Mouse (Mus musculus) myocyte (in vitro differentiated cells): ENCODE measurements at regions not wholly inside any gene's neighbourhood (a gene's known extent, or its start where the extent isn't known, plus 50 kb on each side); places are given as distances from the start of the nearest gene placed in this dataset.

Experiments
- H3K27me3 ChIP-seq: one replicate; pipeline ENCODE4 v1.6.1; 2011; ENCODE audit not compliant: control insufficient read depth, insufficient read depth, insufficient read length
- H3K36me3 ChIP-seq: one replicate; pipeline ENCODE4 v1.6.1; 2011; ENCODE audit not compliant: control insufficient read depth, insufficient read depth
- H3K4me2 ChIP-seq: one replicate; pipeline ENCODE4 v1.6.1; 2011; ENCODE audit warnings: low read depth, control low read depth
- H3K4me3 ChIP-seq: one replicate; pipeline ENCODE4 v1.5.1; 2011; ENCODE audit warnings: mild to moderate bottlenecking, control low read depth, moderate library complexity
- H3K79me2 ChIP-seq: one replicate; pipeline ENCODE4 v1.6.1; 2011; ENCODE audit not compliant: control insufficient read depth, insufficient read depth
- H3ac ChIP-seq: one replicate; pipeline ENCODE4 v1.6.1; 2011; ENCODE audit not compliant: control insufficient read depth, insufficient read length
- CEBPB ChIP-seq: IDR thresholded peaks from 2 replicates; pipeline ENCODE4 v1.6.1; 2011; ENCODE audit warnings: mild to moderate bottlenecking, moderate library complexity; ENCODE audit not compliant: poor library complexity, insufficient read depth, severe bottlenecking
- E2F4 ChIP-seq: IDR thresholded peaks from one replicate; pipeline ENCODE4 v1.6.1; 2011; ENCODE audit warnings: mild to moderate bottlenecking, control low read depth, moderate library complexity; ENCODE audit not compliant: insufficient read depth
- MAX ChIP-seq: IDR thresholded peaks from one replicate; pipeline ENCODE4 v1.6.1; 2011; ENCODE audit warnings: low read depth, mild to moderate bottlenecking, control low read depth
- MYOD1 ChIP-seq, 3 experiments: IDR thresholded peaks; one replicate each; pipeline ENCODE4 v1.6.1; 2011; ENCODE audit warnings: control low read depth in 2 of 3, low read depth in 2 of 3, mild to moderate bottlenecking in 2 of 3, moderate library complexity in 1 of 3; ENCODE audit not compliant: insufficient read length in 2 of 3, control insufficient read depth in 1 of 3
- MYOG ChIP-seq, 3 experiments: IDR thresholded peaks; one replicate each; pipeline ENCODE4 v1.6.1; 2011; ENCODE audit warnings: control low read depth in 2 of 3, low read depth in 2 of 3, mild to moderate bottlenecking in 2 of 3; ENCODE audit not compliant: insufficient read length in 2 of 3, control insufficient read depth in 1 of 3, insufficient read depth in 1 of 3
- POLR2A ChIP-seq: IDR thresholded peaks from one replicate; pipeline ENCODE4 v1.6.1; 2011; ENCODE audit warnings: low read depth, mild to moderate bottlenecking, control low read depth, moderate library complexity; ENCODE audit not compliant: insufficient read length
- POLR2AphosphoS2 ChIP-seq: IDR thresholded peaks from one replicate; pipeline ENCODE4 v1.6.1; 2011; ENCODE audit warnings: low read depth, control low read depth; ENCODE audit not compliant: insufficient read length
- REST ChIP-seq: IDR thresholded peaks from one replicate; pipeline ENCODE4 v1.6.1; 2011; ENCODE audit warnings: mild to moderate bottlenecking, control low read depth, moderate library complexity; ENCODE audit not compliant: insufficient read depth, insufficient read length
- SRF ChIP-seq: IDR thresholded peaks from one replicate; pipeline ENCODE4 v1.6.1; 2011; ENCODE audit warnings: low read depth; ENCODE audit not compliant: control insufficient read depth, insufficient read length
- TCF12 ChIP-seq: IDR thresholded peaks from one replicate; pipeline ENCODE4 v1.6.1; 2011; ENCODE audit warnings: mild to moderate bottlenecking, control low read depth; ENCODE audit not compliant: poor library complexity, insufficient read depth, severe bottlenecking
- TCF3 ChIP-seq: IDR thresholded peaks from one replicate; pipeline ENCODE4 v1.6.1; 2011; ENCODE audit warnings: low read depth, control low read depth; ENCODE audit not compliant: insufficient read length
- USF1 ChIP-seq: IDR thresholded peaks from one replicate; pipeline ENCODE4 v1.6.1; 2011; ENCODE audit warnings: low read depth, mild to moderate bottlenecking, control low read depth, moderate library complexity

DNA sequence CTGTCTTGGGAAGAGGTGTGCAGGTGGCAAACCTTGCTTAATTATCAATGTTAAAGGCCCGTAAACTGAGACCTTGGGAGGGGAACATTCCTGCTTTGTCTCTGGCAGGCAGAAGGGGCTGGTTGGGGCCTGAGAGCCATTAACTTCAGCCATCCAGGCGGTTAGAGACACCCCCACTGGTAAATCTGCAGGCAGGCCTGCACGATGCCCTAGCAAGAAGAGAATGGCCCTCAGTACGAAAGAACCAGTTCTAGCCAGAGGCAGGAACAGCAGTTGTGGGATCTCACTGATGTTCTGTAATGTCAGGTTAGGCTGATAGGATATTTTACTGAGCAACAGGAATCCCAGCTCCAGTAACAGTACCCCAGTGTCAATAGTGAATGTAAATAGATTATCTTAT is 70.5 kb downstream of the Apip start:
- TF ChIP-seq MYOD1 (IDR thresholded peaks at IDR 0.05; ENCODE audit: control insufficient read depth in 1 of 3, insufficient read length in 2 of 3, low read depth in 2 of 3) (no peak), CEBPB (no peak), POLR2A (no peak)
- H3K36me3 ChIP-seq = no peaks in the 10 kb centered on the region

DNA sequence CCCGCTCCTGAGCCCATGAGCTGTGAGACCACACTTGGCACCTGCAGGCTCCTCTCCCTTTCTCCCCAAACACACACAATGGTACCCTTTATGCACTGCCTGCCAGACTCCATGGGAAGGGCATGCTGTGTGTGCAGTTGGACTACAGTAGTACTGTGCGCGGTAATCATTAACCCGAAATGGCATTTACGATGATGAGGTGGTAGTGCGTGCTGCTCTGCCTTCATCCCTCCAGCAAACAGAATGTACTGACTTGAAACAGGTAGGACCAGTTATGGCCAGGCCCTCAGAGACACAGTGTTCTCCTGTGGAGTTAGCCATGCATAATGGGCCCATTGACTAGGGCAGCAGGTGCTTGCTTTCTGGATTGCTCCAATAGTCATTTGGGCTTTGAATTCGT is 70.9 kb downstream of the Apip start:
- TF ChIP-seq TCF12 = no peak
- H3ac ChIP-seq = no peak overlapping the region
- no peaks in the 10 kb centered on the region for H3K36me3 ChIP-seq
- H3K4me3 ChIP-seq = no peak overlapping the region
- H3K27me3 ChIP-seq = peaks cover 21% of the 10 kb centered on the region
- H3K79me2 ChIP-seq = no peaks in the 10 kb centered on the region
- no peak overlapping the region for H3K4me2 ChIP-seq

More for the DNA sequence above, 70.5 kb downstream of the Apip start:
- Histone ChIP-seq H3K79me2 (no peaks in the 10 kb centered on the region), H3K4me2 (no peak overlapping the region), H3K4me3 (no peak overlapping the region), H3K27me3 (peaks cover 21% of the 10 kb centered on the region), H3ac (no peak overlapping the region)

DNA sequence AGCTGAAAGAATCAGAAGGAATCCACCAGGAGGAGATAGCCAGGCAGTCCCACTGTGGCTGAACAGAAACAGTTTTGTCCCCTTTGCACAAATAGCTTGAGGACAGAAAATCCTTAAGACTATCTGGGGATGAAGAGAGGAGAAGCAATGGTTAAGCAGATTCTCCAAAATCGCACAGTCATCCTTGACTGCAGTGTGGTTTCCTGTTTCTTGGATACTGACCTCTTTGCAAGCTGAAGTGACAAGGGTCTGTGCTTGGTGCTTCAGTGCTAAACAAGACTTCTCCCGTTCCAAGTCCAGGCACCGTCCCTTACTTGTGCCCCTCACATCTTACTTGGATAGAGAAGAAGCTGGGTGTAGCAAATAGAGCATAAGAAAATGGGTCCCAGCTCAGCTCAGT is 71.6 kb downstream of the Apip start:
- Histone ChIP-seq H3K4me2 (no peak overlapping the region), H3K27me3 (peaks cover 27% of the 10 kb centered on the region), H3K79me2 (no peaks in the 10 kb centered on the region), H3ac (no peak overlapping the region), H3K36me3 (no peaks in the 10 kb centered on the region), H3K4me3 (no peak overlapping the region)
- no peak for TF ChIP-seq POLR2A
- no peak for TF ChIP-seq USF1
- TF ChIP-seq SRF = no peak
- no peak for TF ChIP-seq MYOD1 (IDR thresholded peaks at IDR 0.05; ENCODE audit: control insufficient read depth in 1 of 3, insufficient read length in 2 of 3, low read depth in 2 of 3)
- no peak for TF ChIP-seq REST
- TF ChIP-seq E2F4 = no peak
- no peak for TF ChIP-seq POLR2AphosphoS2
- TF ChIP-seq TCF12 = no peak
- no peak for TF ChIP-seq CEBPB
- no peak for TF ChIP-seq MYOG (IDR thresholded peaks at IDR 0.05; ENCODE audit: control insufficient read depth in 1 of 3, insufficient read depth in 1 of 3, insufficient read length in 2 of 3, low read depth in 2 of 3)
- no peak for TF ChIP-seq MAX

- Histone ChIP-seq H3K4me3 (no peak overlapping the region), H3K4me2 (no peak overlapping the region), H3K79me2 (no peaks in the 10 kb centered on the region), H3K36me3 (no peaks in the 10 kb centered on the region), H3ac (no peak overlapping the region), H3K27me3 (peaks cover 35% of the 10 kb centered on the region)
- TF ChIP-seq MAX (no peak), TCF12 (no peak), REST (no peak), SRF (no peak), E2F4 (no peak), CEBPB (no peak), MYOG (IDR thresholded peaks at IDR 0.05; ENCODE audit: control insufficient read depth in 1 of 3, insufficient read depth in 1 of 3, insufficient read length in 2 of 3, low read depth in 2 of 3) (no peak), TCF3 (no peak), MYOD1 (IDR thresholded peaks at IDR 0.05; ENCODE audit: control insufficient read depth in 1 of 3, insufficient read length in 2 of 3, low read depth in 2 of 3) (no peak), POLR2AphosphoS2 (no peak), POLR2A (no peak), USF1 (no peak)
Observed at GRCm38 (mm10) chr2:103146132-103146531, 72.7 kb downstream of the Apip start.

DNA sequence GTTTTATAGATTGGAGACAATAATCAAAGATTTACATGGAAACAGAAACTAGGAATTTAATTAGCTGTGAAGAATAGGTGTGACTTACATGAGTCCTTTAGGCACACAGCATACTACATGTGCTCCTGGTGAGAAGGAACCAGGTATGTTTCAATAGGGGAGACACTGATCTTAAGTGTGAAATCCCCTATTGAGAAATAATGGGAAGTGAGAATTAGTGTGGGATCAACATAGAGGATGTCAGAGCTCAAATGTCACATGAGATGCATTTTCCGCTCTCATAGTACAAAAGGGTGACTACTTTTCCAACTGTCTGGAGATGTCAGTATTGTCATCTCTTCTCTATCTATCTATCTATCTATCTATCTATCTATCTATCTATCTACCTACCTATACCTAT is 79.8 kb downstream of the Apip start:
- H3ac ChIP-seq = no peak overlapping the region
- TF ChIP-seq TCF12 = no peak
- no peak for TF ChIP-seq TCF3
- no peak for TF ChIP-seq POLR2A
- no peak for TF ChIP-seq CEBPB
- TF ChIP-seq MYOG (IDR thresholded peaks at IDR 0.05; ENCODE audit: control insufficient read depth in 1 of 3, insufficient read depth in 1 of 3, insufficient read length in 2 of 3, low read depth in 2 of 3) = no peak
- no peak for TF ChIP-seq E2F4
- no peak for TF ChIP-seq MYOD1 (IDR thresholded peaks at IDR 0.05; ENCODE audit: control insufficient read depth in 1 of 3, insufficient read length in 2 of 3, low read depth in 2 of 3)
- TF ChIP-seq SRF = no peak
- no peak for TF ChIP-seq REST
- TF ChIP-seq POLR2AphosphoS2 = no peak
- no peak for TF ChIP-seq MAX
- no peak for TF ChIP-seq USF1
- no peaks in the 10 kb centered on the region for H3K79me2 ChIP-seq
- no peaks in the 10 kb centered on the region for H3K36me3 ChIP-seq
- peaks cover 19% of the 10 kb centered on the region for H3K27me3 ChIP-seq
- H3K4me3 ChIP-seq = no peak overlapping the region
- no peak overlapping the region for H3K4me2 ChIP-seq
